Mouse (Mus musculus): ENCODE measurements around the gene Ankrd39.

Gene Ankrd39

DNA sequence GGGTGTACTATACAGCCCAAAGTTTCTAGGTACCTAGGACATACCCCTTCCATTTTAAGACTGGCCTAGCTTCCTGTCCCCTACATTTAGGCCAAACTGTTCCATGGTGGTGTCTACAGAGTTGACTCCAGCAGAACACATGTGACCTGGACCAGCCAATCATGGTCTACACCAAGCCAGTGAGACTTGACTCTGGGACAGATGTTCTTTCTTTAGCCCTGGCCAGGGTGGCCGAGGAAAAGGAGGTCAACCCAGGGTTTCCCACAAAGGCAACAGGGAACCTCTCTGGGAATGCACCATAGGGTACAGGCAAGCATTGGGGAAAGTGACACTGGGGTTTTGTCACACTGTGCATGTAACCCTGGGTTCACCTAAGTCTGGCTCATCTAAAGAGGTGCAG lies 25.5 kb upstream of the Ankrd39 start:
- ATAC-seq (ENCODE audit: low TSS enrichment): no peak

DNA sequence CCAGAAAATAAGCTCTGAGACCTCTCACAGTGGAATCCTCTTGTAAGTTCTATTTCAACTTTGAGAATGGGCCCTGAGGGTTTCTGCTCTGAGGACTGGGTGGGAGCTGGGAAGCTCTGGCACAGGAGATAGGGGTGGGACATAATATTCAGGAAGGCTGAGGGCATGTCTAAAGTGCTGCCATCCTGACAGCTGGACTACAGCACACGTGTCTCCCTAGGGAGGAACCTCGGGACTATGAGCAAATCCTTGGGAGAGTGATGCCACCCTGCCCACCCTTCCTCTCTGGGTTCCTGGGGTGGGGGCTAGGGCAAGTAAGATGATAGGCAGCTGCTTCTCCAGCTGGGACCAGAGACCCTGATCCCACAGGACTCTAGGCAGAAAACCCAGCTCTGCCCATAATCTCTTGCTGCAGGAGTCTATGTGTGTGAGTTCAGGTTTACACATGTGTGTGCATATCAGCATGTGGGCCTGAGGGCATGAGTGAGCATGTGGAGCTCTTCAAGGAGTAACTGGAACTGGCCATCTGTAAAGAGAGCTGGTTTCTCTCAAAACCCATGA lies 25.0 kb upstream of the Ankrd39 start:
- ATAC-seq (ENCODE audit: low TSS enrichment): no peak

DNA sequence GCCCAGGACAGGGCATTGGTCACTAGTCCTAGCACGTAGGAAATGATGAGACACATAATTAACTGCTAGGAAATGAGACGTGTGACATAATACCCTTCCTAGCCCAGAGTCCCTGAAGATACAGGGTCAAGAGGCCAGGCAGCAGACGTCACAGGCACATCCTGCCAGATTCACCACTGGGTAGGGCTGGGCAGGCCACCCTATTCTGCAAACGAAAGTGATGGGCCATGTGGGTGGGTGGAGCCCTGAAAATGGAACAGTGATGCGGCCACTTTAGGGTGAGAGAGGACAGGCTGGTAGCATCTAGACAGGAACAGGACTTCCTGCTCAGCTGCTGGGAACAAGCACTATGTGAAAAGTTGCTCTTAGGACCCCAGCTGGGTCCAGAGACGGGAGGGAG lies 24.4 kb upstream of the Ankrd39 start:
- no peak for ATAC-seq (ENCODE audit: low TSS enrichment)

- no peak for ATAC-seq (ENCODE audit: low TSS enrichment)
These were observed 23.1 kb upstream of the Ankrd39 start for GRCm38 (mm10) chr1:36570320-36570719.

- ATAC-seq (ENCODE audit: low TSS enrichment): no peak
These were observed 22.5 kb upstream of the Ankrd39 start for GRCm38 (mm10) chr1:36569694-36570276.

- ATAC-seq (ENCODE audit: low TSS enrichment): no peak
These were observed 21.5 kb upstream of the Ankrd39 start for GRCm38 (mm10) chr1:36568776-36569175.

DNA sequence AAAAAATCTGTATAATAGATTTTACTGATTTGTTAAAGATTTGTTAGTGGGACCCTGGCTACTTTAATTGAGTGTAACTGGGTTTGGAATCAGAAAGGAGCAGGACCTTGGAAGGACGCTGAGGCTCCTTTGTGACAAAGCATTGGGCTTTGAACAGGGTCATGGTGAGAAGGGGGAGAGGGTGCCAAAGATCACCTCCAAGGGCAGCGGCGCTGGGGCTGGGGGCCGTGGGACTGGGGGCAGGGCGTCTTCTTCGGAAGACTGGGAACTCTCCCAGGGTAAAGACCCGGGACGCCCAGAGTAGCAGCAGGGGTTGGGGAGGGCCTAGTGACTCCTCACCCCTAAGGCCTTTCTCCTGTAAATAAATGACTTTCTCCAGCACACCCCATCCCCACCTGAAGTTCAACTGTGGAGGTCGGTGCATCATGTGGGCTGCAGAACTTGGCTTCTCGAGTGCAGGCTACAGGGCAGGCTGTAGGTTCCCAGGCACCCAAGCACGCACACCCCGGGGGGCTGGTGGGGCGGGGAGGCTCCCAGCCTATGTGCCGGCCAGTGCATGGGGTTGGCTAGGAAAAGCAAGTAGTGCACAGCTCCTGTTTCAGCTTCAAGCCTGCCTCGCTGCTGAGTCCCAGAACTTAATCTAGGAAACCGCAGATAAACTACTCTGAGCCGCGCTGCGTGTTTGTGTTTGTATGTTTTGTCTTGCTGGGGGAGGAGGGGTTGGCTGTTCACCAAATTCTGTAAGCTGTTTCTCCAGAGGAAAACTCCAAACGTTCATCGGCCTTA lies 20.8 kb upstream of the Ankrd39 start:
- no peak for ATAC-seq (ENCODE audit: low TSS enrichment)

DNA sequence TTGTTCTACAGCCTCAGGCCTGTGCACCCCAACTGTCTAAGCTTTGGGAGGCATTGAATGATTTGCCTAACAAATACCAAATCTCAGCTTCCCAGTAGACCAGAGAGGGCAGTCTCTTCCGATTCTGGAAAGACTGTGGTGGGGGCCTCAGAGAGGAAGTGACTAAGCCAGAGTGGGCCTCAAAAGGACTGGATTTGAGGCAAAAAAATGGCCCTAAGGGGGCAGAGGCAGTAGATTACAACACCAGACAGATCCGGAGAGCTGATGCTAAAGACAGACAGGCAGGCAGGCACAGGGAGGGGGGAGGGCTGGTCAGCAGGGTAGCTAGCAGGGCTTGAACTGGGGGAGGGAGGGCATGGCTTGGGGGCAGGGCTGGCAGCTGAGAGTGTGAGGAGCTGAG lies 19.2 kb upstream of the Ankrd39 start:
- ATAC-seq (ENCODE audit: low TSS enrichment): no peak

DNA sequence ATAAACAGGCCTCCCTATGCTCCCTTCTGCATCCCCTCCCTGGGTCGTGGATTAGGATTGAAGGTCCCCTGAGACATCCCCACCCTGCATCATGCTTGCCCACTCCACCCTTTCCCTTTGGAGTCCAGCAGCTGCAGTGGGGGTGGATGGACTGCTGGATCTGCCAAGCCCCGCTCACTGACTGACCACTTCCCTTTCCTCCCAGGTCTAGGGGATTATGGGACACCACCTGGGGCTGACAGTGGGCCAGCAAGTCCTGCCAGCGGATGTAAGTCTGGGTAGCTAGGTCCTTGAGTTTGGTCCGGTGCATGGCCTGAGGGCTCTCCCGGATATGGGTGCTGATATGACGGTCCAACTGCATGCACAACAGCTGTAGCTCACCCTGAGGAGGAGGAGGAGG lies 16.9 kb upstream of the Ankrd39 start:
- no peak for ATAC-seq (ENCODE audit: low TSS enrichment)

DNA sequence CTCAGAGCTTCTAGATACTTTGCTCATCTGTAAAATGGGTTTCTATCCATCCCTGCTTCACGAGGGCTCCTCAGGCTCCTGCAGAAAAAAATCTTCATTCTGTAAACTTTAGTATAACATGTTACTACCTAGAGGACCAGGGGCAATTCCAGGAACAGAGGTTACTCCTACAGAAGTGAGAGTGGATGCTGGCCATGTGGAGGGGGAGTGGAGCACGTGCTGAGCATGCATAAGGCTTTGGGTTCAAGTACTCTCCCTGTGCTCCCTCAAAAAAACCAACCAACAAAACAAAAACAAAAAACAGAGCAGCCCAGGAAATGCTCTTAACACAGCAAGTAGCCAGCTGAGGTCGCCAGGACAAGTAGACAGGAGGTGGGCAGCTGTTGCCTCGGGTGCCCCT lies 16.4 kb upstream of the Ankrd39 start:
- no peak for ATAC-seq (ENCODE audit: low TSS enrichment)

- no peak for ATAC-seq (ENCODE audit: low TSS enrichment)
These were observed 16.0 kb upstream of the Ankrd39 start for GRCm38 (mm10) chr1:36563197-36563596.

- no peak for ATAC-seq (ENCODE audit: low TSS enrichment)
These were observed 15.1 kb upstream of the Ankrd39 start for GRCm38 (mm10) chr1:36562388-36562787.

DNA sequence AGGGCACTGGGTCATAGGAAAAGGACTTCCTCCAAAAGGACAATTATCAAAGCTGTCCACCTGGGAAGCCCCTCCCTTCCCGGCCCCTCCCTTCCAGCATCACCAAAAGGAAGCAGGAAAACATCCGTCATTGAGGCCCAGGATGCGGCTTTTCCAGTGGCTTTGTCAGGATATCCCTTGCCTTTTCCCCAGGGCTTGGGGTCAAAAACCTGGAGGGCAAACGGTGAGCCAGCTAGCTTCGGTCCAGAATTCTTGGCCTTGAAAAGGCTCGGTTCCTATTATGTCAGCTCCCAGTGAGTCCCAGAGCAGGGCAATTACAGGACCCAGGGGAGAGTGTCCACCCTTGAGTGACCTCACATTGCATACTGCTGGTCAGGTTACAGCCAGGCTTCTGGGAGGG lies 13.7 kb upstream of the Ankrd39 start:
- no peak for ATAC-seq (ENCODE audit: low TSS enrichment)

- no peak for ATAC-seq (ENCODE audit: low TSS enrichment)
These were observed 12.6 kb upstream of the Ankrd39 start for GRCm38 (mm10) chr1:36559888-36560287.

DNA sequence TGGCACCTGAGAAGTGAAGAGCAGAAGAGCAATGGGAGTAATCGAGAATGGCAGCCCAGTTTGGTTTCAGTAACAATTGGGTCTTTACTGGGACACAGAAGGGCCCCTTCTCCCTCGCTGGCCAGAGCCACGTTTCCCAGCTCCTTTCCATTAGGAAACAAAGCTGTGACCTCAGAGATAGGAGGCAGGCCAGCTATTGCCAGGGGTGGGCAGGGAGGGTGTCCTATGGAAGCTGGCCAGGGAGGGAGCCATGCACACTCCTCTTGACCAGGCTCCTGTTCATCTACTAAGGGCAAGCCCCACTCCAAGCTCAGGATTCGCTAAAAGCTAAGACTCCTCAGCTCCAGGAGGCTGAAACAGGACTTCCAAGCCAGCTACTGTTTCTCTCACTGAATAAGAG lies 12.0 kb upstream of the Ankrd39 start:
- no peak for ATAC-seq (ENCODE audit: low TSS enrichment)

DNA sequence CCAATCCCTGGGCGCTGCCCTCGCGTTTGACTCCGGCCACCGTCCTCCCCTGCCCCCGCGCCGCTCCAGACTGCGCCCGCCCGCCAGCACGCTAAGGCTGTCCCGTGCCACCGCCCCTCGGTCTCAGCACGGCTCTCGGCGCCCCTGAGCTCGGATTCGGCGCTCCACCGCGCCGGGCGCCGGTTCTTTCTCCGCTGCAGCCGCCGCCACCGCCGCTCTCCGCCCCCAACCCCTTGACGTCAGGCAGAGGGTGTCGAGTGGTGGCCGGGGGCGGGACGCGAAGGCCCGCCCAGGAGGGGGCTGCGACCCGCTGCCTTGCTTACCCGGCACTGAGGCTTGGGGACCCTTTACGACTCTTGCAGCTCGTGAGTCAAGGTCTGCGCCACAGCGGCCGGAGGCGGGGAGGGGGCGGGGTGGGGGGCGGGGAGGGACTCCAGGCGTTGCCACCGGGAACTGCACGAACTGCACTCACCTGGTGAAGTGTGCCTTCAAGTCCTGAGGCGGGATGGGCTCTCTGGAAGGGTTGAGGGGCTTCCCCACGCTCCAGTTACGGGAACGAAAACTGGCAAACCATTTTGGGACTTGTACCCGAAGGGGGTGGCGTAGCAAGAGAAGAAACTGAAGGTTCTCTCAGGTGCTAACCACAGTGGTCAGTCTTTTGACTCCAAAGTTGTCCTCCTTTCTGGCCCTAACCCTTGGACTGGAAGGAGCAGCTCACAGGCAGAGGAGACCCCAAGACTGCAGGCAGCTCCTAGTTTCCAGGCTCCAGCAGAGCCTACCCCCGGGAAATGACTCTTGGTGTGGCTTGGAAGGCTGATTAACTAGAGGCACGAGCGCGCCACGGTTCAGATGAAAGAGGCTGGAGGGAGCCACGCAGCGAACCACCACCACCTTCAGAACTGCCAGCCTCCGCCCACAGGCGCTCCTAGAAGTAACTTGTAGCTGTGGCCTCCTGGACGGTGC lies 11.1 kb upstream of the Ankrd39 start, which contains the start of gene Sema4c:
Sema4c (minus strand) TSS at position 319 of the 963 bp plus-strand sequence.
- peak; percentile 41 for ATAC-seq (ENCODE audit: low TSS enrichment)

- peak; percentile 46 for ATAC-seq (ENCODE audit: low TSS enrichment)
These were observed 10.3 kb upstream of the Ankrd39 start for GRCm38 (mm10) chr1:36557457-36558011.

DNA sequence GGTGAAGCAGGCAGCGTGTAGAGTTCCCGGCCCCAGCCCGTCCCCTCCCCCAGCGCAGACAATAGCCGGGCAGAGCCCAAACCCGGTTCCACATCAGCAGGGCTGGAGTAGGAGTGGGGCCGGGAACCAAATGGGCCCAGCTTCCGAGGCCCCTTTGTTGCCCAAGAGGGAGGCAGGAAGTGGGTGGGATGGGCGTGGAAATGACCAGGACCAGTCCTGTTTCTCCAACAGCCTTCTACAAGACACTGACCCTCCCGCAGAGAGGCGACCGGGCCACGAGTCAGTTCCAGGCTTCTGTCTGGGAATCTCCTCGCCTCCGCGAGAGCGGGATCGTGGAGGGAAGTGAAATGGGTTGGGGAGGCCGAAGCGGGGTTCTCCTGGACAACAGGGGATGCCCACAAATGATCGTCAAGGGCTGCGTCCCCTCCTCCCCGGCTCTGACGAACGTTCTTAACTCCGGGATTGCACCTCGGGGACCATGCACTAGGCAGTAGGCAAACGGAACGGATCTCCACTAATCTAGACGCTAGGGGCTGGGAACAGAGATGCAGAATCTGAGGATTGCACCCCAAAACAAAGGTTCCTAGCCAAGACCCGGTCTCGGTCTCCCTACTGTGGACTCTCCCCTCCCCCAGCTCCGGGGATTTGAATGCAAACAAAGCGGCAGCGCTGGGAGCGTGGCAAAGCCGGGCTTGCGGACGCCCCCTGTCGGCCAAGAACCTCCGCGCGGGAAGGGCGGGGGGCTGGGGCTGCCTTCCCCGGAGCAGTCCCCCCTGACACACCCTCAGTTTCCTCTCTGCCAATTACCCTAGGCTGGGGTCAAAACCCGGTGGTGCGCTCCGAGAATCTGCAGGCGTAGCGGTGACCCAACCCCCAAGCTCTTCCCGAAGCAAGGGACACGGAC lies 9.6 kb upstream of the Ankrd39 start:
- ATAC-seq (ENCODE audit: low TSS enrichment): peak; percentile 62

DNA sequence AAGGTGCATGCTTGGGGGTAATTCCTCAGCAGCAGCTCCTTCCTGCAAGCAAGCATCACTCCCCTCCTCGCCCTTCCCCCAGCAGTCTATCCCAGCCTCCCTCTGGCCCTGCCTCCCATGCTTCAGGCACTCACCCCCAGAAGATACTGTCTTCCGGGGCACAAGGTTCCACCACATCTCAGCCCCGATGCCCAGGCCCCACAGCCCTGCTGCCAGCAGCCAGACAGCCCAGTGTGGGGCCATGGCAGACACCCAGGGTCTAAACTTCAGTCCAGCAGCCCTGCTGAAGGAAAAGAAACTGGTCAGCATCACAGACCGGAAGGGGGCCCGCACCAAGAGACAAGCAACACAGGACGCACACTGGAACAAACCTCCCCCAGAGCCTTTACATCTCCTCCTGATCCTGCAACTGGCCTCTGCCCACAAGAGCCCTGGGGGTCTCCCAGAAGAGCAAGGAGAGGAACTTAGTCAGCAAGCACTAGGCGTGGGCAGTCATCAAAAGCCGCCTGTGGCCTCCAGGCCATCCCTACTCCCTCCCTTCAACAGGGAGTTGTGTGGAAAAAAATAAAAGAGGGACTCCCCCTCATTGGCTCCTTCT lies 8.7 kb upstream of the Ankrd39 start:
- no peak for ATAC-seq (ENCODE audit: low TSS enrichment)

Measured in frontal cortex, adult (tissue).